ENCODE assay signal across 8 mouse cellular contexts in the genomic region with DNA sequence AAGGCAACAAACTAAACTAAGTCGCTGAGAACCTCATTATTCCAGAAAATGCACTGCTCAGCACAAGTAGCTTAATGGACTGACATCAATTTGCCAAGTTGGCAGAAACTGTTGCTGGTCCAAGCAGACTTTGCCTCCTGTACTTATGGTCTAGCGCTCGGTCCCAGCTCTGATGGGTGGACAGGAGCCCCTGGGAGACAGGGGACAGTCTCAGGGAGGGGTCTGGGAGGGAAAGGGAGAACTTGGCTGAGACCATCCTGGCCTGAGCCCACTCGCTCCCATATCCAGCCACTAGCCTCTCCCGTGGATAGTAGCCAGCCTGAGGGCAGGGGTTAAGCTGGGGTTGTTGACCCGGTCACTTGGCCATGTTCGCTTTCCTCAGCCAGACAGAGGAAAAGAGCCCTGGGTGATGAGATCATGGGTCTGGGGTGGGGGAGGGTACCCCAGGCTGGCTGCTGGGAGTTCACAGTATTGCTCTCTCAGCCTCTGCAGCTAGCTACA. TPM values are rescaled to one million over a fixed set of nuclear protein-coding genes. Genes with fewer than 3 reads are reported as not detected.
DNase-seq lines count a peak whose midpoint lies in the region; ATAC-seq and TF ChIP-seq lines count a peak whose summit lies in the region.

No protein-coding gene starts in this region.

- H3K79me2 ChIP-seq in liver, adult 2 months (ENCODE audit: control insufficient read depth, insufficient read depth, low read length) = peaks cover 45% of the 10 kb centered on the region; the same call in 1 of the 2 replicates
- H3K79me2 ChIP-seq in myocyte (ENCODE audit: control insufficient read depth, insufficient read depth) = peaks cover 34% of the 10 kb centered on the region

- H3K27ac ChIP-seq in layer of hippocampus, adult 2 months = peak overlapping the region; percentile 93
- peak overlapping the region; percentile 98 for H3K27ac ChIP-seq in gastrocnemius, adult 2 months
- peak overlapping the region; percentile 63; the same call in 1 of the 2 replicates for H3K27ac ChIP-seq in hindbrain, embryonic 14.5 days
- H3K27ac ChIP-seq in liver, adult 2 months (replicated peaks; ENCODE audit: insufficient read depth, low read depth, low read length) = peak overlapping the region; percentile 94

- TF ChIP-seq CTCF in layer of hippocampus, adult 2 months (conservative IDR thresholded peaks at IDR 0.05) = no peak
- TF ChIP-seq CTCF in gastrocnemius, adult 2 months (IDR thresholded peaks at IDR 0.05) = no peak
- TF ChIP-seq CTCF in liver, adult 2 months (IDR thresholded peaks at IDR 0.05; ENCODE audit: low read depth, low read length) = no peak

- no peak for TF ChIP-seq POLR2A in liver, adult 2 months (IDR thresholded peaks at IDR 0.05; ENCODE audit: extremely low read depth, insufficient read depth, low read length)
- no peak for TF ChIP-seq POLR2A in myocyte (IDR thresholded peaks at IDR 0.05; ENCODE audit: insufficient read length, low read depth)

- intact Hi-C loops in gastrocnemius, adult 2 months (cut with DNase I) = no loop called here

- ATAC-seq in hindbrain, embryonic 14.5 days (ENCODE audit: low FRiP score) = no peak

- WGBS in hindbrain, embryonic 14.5 days = 42% methylated on average over 7 of the region's 7 CpGs
- WGBS in liver, adult 2 months = 0% methylated on average over 7 of the region's 7 CpGs

- no peak overlapping the region for H3K9ac ChIP-seq in hindbrain, embryonic 14.5 days
- H3K9ac ChIP-seq in liver, adult 2 months (ENCODE audit: low read depth, low read length) = peak overlapping the region; percentile 68

- H3K4me3 ChIP-seq in layer of hippocampus, adult 2 months = peak overlapping the region; percentile 34; the same call in 1 of the 2 replicates
- H3K4me3 ChIP-seq in gastrocnemius, adult 2 months = peak overlapping the region; percentile 87
- no peak overlapping the region for H3K4me3 ChIP-seq in hindbrain, embryonic 14.5 days (replicated peaks; ENCODE audit: low read length)
- H3K4me3 ChIP-seq in liver, adult 2 months (ENCODE audit: insufficient read depth, low read depth, low read length) = peak overlapping the region; percentile 24; the same call in 1 of the 2 replicates
- no peak overlapping the region for H3K4me3 ChIP-seq in myocyte

- H3K4me2 ChIP-seq in hindbrain, embryonic 14.5 days (replicated peaks) = peak overlapping the region; percentile 76; the same call in 1 of the 2 replicates
- peak overlapping the region; percentile 93 for H3K4me2 ChIP-seq in myocyte (ENCODE audit: low read depth)

- DNase-seq in layer of hippocampus, adult 2 months (ENCODE audit: low spot score in 2 of 2) = peak in 1 of 2 experiments; percentile 10
- no peak for DNase-seq in layer of hippocampus, postnatal 25 days (ENCODE audit: extremely low spot score in 1 of 2, low spot score in 1 of 2)
- peak; percentile 77 for DNase-seq in gastrocnemius, adult 2 months
- peak; percentile 26 for DNase-seq in hindbrain, embryonic 14.5 days (ENCODE audit: low spot score)
- peak; percentile 94 for DNase-seq in liver, adult 2 months (ENCODE audit: extremely low read depth, low read depth, low spot score)
- DNase-seq in cerebellum, postnatal 36 days = no peak
- DNase-seq in thymus, postnatal 25 days = no peak

- H3K27me3 ChIP-seq in hindbrain, embryonic 14.5 days (ENCODE audit: control insufficient read depth, insufficient read depth, low read length) = no peaks in the 10 kb centered on the region
- no peaks in the 10 kb centered on the region for H3K27me3 ChIP-seq in liver, adult 2 months (ENCODE audit: control insufficient read depth, insufficient read depth, low read length)
- H3K27me3 ChIP-seq in myocyte (ENCODE audit: control insufficient read depth, insufficient read depth, insufficient read length) = no peaks in the 10 kb centered on the region

- H3K36me3 ChIP-seq in hindbrain, embryonic 14.5 days (replicated peaks; ENCODE audit: control insufficient read depth, insufficient read depth) = no peaks in the 10 kb centered on the region
- H3K36me3 ChIP-seq in liver, adult 2 months (ENCODE audit: control insufficient read depth, insufficient read depth, low read length) = no peaks in the 10 kb centered on the region
- H3K36me3 ChIP-seq in myocyte (ENCODE audit: control insufficient read depth, insufficient read depth) = no peaks in the 10 kb centered on the region

- no peaks in the 10 kb centered on the region for H3K9me3 ChIP-seq in hindbrain, embryonic 14.5 days (ENCODE audit: control insufficient read depth, low read length)

- no peak overlapping the region for H3ac ChIP-seq in myocyte (ENCODE audit: control insufficient read depth, insufficient read length)

- peaks cover 34% of the 10 kb centered on the region for H3K4me1 ChIP-seq in hindbrain, embryonic 14.5 days (replicated peaks; ENCODE audit: control insufficient read depth, insufficient read depth, low read length)
- H3K4me1 ChIP-seq in liver, adult 2 months (ENCODE audit: control insufficient read depth, insufficient read depth, low read length) = peaks cover 46% of the 10 kb centered on the region

TF ChIP-seq in myocyte, 11 proteins besides CTCF, POLR2A, EP300 and RAD21:
- TF ChIP-seq MAX (IDR thresholded peaks at IDR 0.05; ENCODE audit: low read depth) (no peak), MYOD1 (IDR thresholded peaks at IDR 0.05; ENCODE audit: control insufficient read depth in 1 of 3, insufficient read length in 2 of 3, low read depth in 2 of 3) (no peak), USF1 (IDR thresholded peaks at IDR 0.05; ENCODE audit: low read depth) (no peak), CEBPB (IDR thresholded peaks at IDR 0.05; ENCODE audit: insufficient read depth, poor library complexity, severe bottlenecking) (no peak), POLR2AphosphoS2 (IDR thresholded peaks at IDR 0.05; ENCODE audit: insufficient read length, low read depth) (no peak), MYOG (IDR thresholded peaks at IDR 0.05; ENCODE audit: control insufficient read depth in 1 of 3, insufficient read depth in 1 of 3, insufficient read length in 2 of 3, low read depth in 2 of 3) (no peak), E2F4 (IDR thresholded peaks at IDR 0.05; ENCODE audit: insufficient read depth) (no peak), SRF (IDR thresholded peaks at IDR 0.05; ENCODE audit: control insufficient read depth, insufficient read length, low read depth) (no peak), TCF3 (IDR thresholded peaks at IDR 0.05; ENCODE audit: insufficient read length, low read depth) (no peak), REST (IDR thresholded peaks at IDR 0.05; ENCODE audit: insufficient read depth, insufficient read length) (no peak), TCF12 (IDR thresholded peaks at IDR 0.05; ENCODE audit: insufficient read depth, poor library complexity, severe bottlenecking) (no peak)

RNA-seq across cellular contexts. Expression of gene Per2, which starts 3.4 kb away (rescaled TPM):
- 10 to 100 TPM; 21.2 to 27.5 TPM for total RNA-seq in layer of hippocampus, adult 2 months (2021)
- 10 to 100 TPM; 21.5 to 23.8 TPM for total RNA-seq in layer of hippocampus, postnatal 25 days (2021)
- 10 to 100 TPM in 1 of 2 experiments, 1 to 10 TPM in 1; 3.9 to 10.8 TPM for total RNA-seq in gastrocnemius, adult 2 months (2021)
- polyA plus RNA-seq in hindbrain, embryonic 14.5 days (2014; fragmentation: Nextera tagmentation; extraction: Ambion mirVana) = 3.5 and 5.2 TPM in 2 replicates
- 5.7 and 7.7 TPM in 2 replicates for total RNA-seq in liver, adult 2 months (2014; rRNA removed)
- polyA plus RNA-seq in liver, adult 2 months (2012; rRNA removed) = 3.9 and 4.9 TPM in 2 replicates
- polyA plus RNA-seq in myocyte (2012; fragmentation: generic; extraction: Trizol) = 1.8 TPM

RNA-seq across cellular contexts. Expression of gene Traf3ip1, which starts 38.7 kb away (rescaled TPM):
- 10 to 100 TPM; 11.0 to 13.6 TPM for total RNA-seq in layer of hippocampus, adult 2 months (2021)
- total RNA-seq in layer of hippocampus, postnatal 25 days (2021) = 10 to 100 TPM; 10.7 to 12.8 TPM
- 1 to 10 TPM; 3.3 to 4.1 TPM for total RNA-seq in gastrocnemius, adult 2 months (2021)
- 6.5 and 7.6 TPM in 2 replicates for polyA plus RNA-seq in hindbrain, embryonic 14.5 days (2014; fragmentation: Nextera tagmentation; extraction: Ambion mirVana)
- 3.2 and 3.6 TPM in 2 replicates for total RNA-seq in liver, adult 2 months (2014; rRNA removed)
- polyA plus RNA-seq in liver, adult 2 months (2012; rRNA removed) = 3.4 and 3.8 TPM in 2 replicates
- 4.5 TPM for polyA plus RNA-seq in myocyte (2012; fragmentation: generic; extraction: Trizol)

RNA-seq across cellular contexts. Expression of gene Hes6, which starts 41.9 kb away (rescaled TPM):
- total RNA-seq in layer of hippocampus, adult 2 months (2021) = 10 to 100 TPM; 15.4 to 15.7 TPM
- total RNA-seq in layer of hippocampus, postnatal 25 days (2021) = 10 to 100 TPM; 15.6 to 15.7 TPM
- total RNA-seq in gastrocnemius, adult 2 months (2021) = 1 to 10 TPM; 4.4 to 7.9 TPM
- polyA plus RNA-seq in hindbrain, embryonic 14.5 days (2014; fragmentation: Nextera tagmentation; extraction: Ambion mirVana) = 125 and 129 TPM in 2 replicates
- 64.6 and 97.0 TPM in 2 replicates for total RNA-seq in liver, adult 2 months (2014; rRNA removed)
- polyA plus RNA-seq in liver, adult 2 months (2012; rRNA removed) = 107 and 112 TPM in 2 replicates
- 250 TPM for polyA plus RNA-seq in myocyte (2012; fragmentation: generic; extraction: Trizol)

RNA-seq across cellular contexts. Expression of gene Ilkap, which starts 57.1 kb away (rescaled TPM):
- total RNA-seq in layer of hippocampus, adult 2 months (2021) = 10 to 100 TPM; 66.6 to 67.9 TPM
- 10 to 100 TPM; 55.2 to 63.6 TPM for total RNA-seq in layer of hippocampus, postnatal 25 days (2021)
- 10 to 100 TPM; 38.3 to 44.6 TPM for total RNA-seq in gastrocnemius, adult 2 months (2021)
- 132 and 143 TPM in 2 replicates for polyA plus RNA-seq in hindbrain, embryonic 14.5 days (2014; fragmentation: Nextera tagmentation; extraction: Ambion mirVana)
- total RNA-seq in liver, adult 2 months (2014; rRNA removed) = 50.3 and 54.7 TPM in 2 replicates
- 25.2 and 32.0 TPM in 2 replicates for polyA plus RNA-seq in liver, adult 2 months (2012; rRNA removed)
- polyA plus RNA-seq in myocyte (2012; fragmentation: generic; extraction: Trizol) = 80.3 TPM

Comparison
In these comparisons a context has a peak if more than half of its experiments do, and no peak if none do; other contexts are left out.
1. DNase-seq: peak in gastrocnemius, adult 2 months (single experiment), hindbrain, embryonic 14.5 days (single experiment) and liver, adult 2 months (single experiment); none in layer of hippocampus, postnatal 25 days (0 of 2), cerebellum, postnatal 36 days (0 of 2) and thymus, postnatal 25 days (single experiment).
2. H3K4me3 ChIP-seq: peak in layer of hippocampus, adult 2 months (single experiment), gastrocnemius, adult 2 months (single experiment) and liver, adult 2 months (single experiment); none in hindbrain, embryonic 14.5 days (single experiment) and myocyte (single experiment).
3. Peak in every context shown above with its lines, with median percentiles within 50 percentile points of each other: H3K27ac ChIP-seq.